Comparison of ENCODE assay signal across 9 mouse cellular contexts in genomic region chr8:125253505-125254180, GRCm38 (mm10).
DNase-seq lines count a peak whose midpoint lies in the region; ATAC-seq lines count a peak whose summit lies in the region.
"Had no signal": no experiment of that assay in that cellular context is flagged by ENCODE, and none has a peak within 500 bp of the region (broad histone marks: within the 10 kb centered on the region; RNA-seq: fewer than 3 reads in every experiment).

No protein-coding gene starts in this region.

- peak overlapping the region; percentile 37; the same call in 1 of the 2 replicates for H3K4me3 ChIP-seq in forebrain, embryonic 14.5 days (ENCODE audit: low read depth, low read length)
- peak overlapping the region; percentile 24; the same call in 1 of the 2 replicates for H3K4me3 ChIP-seq in liver, embryonic 13.5 days (replicated peaks)

- no peaks in the 10 kb centered on the region for H3K36me3 ChIP-seq in forebrain, embryonic 14.5 days (ENCODE audit: control insufficient read depth, insufficient read depth, low read length)
- H3K36me3 ChIP-seq in liver, embryonic 13.5 days, result no peaks in the 10 kb centered on the region

- 17% methylated on average over 10 of the region's 10 CpGs for WGBS in forebrain, embryonic 14.5 days
- WGBS in liver, embryonic 13.5 days (ENCODE audit: insufficient replicate concordance), result 44% methylated on average over 10 of the region's 10 CpGs

- peaks cover 14% of the 10 kb centered on the region for H3K4me1 ChIP-seq in forebrain, embryonic 14.5 days (ENCODE audit: control insufficient read depth, insufficient read depth, low read length)
- H3K4me1 ChIP-seq in liver, embryonic 13.5 days (replicated peaks), result no peaks in the 10 kb centered on the region

- peak overlapping the region; percentile 67 for H3K9ac ChIP-seq in forebrain, embryonic 14.5 days (ENCODE audit: low read length)
- no peak overlapping the region for H3K9ac ChIP-seq in liver, embryonic 13.5 days

- peak overlapping the region; percentile 82 for H3K4me2 ChIP-seq in forebrain, embryonic 14.5 days (ENCODE audit: low read length)
- peak overlapping the region; percentile 45 for H3K4me2 ChIP-seq in liver, embryonic 13.5 days

- no peaks in the 10 kb centered on the region for H3K27me3 ChIP-seq in forebrain, embryonic 14.5 days (replicated peaks; ENCODE audit: control insufficient read depth, insufficient read depth, low read length)
- no peaks in the 10 kb centered on the region for H3K27me3 ChIP-seq in liver, embryonic 13.5 days

- H3K9me3 ChIP-seq in forebrain, embryonic 14.5 days (replicated peaks; ENCODE audit: control insufficient read depth, low read length), result no peaks in the 10 kb centered on the region
- no peaks in the 10 kb centered on the region for H3K9me3 ChIP-seq in liver, embryonic 13.5 days (replicated peaks)

- DNase-seq in cerebellum, adult 18-20 months, result peak; percentile 9 to 20
- no peak for DNase-seq in cerebellum, postnatal 10 days
- DNase-seq in CD8-positive naive resting alpha-beta T cell, adult 2 months (ENCODE audit: low read depth in 2 of 2, low spot score in 2 of 2), result peak; percentile 4 to 19
- peak; percentile 24 for DNase-seq in forebrain, embryonic 14.5 days (ENCODE audit: low spot score)
- DNase-seq in liver, embryonic 13.5 days, result peak; percentile 4
- DNase-seq in natural killer cell, adult 2 months (ENCODE audit: low spot score in 2 of 2), result peak; percentile 5 to 43
- no peak for DNase-seq in adrenal gland, adult 8-10 months
- no peak for DNase-seq in right cerebral cortex, adult 2 months (ENCODE audit: low spot score in 2 of 2)

- H3K27ac ChIP-seq in forebrain, embryonic 14.5 days (ENCODE audit: low read depth, low read length), result peak overlapping the region; percentile 96
- no peak overlapping the region for H3K27ac ChIP-seq in liver, embryonic 13.5 days
- H3K27ac ChIP-seq: macrophage had no signal

- peak; percentile 40 for ATAC-seq in forebrain, embryonic 14.5 days
- ATAC-seq in liver, embryonic 13.5 days (ENCODE audit: low read depth), result no peak

Comparison
In these comparisons a context has a peak if more than half of its experiments do, and no peak if none do; other contexts are left out.
1. DNase-seq: peak in cerebellum, adult 18-20 months (2 of 2), CD8-positive naive resting alpha-beta T cell, adult 2 months (2 of 2), forebrain, embryonic 14.5 days (single experiment), liver, embryonic 13.5 days (single experiment) and natural killer cell, adult 2 months (2 of 2); none in cerebellum, postnatal 10 days (0 of 2), adrenal gland, adult 8-10 months (single experiment) and right cerebral cortex, adult 2 months (0 of 2).